Mouse (Mus musculus): ENCODE measurements around the gene Phf11c. TPM values are rescaled to one million over a fixed set of nuclear protein-coding genes. Genes with fewer than 3 reads are reported as not detected.
"Not testable (repeated sequence)": the region's sequence is repeated elsewhere in the genome, so short reads cannot be mapped to it uniquely, and the experiment has no call there.

The Phf11c gene
- polyA plus RNA-seq, 1 experiment from 2014 or later: 1.1 TPM

GRCm38 (mm10) chr14:59433902-59434301 is 38.7 kb upstream of the Phf11c start:
- no peak overlapping the region for H3K9ac ChIP-seq
- H3K4me1 ChIP-seq (ENCODE audit: insufficient read depth): no peaks in the 10 kb centered on the region
- H3K4me2 ChIP-seq: no peak overlapping the region
- no peaks in the 10 kb centered on the region for H3K27me3 ChIP-seq (ENCODE audit: insufficient read depth, low read length)
- no peak overlapping the region for H3K27ac ChIP-seq (ENCODE audit: low read depth)
- no peak for DNase-seq
- 58% methylated on average over 2 of the region's 2 CpGs for WGBS
- H3K36me3 ChIP-seq (ENCODE audit: insufficient read depth): no peaks in the 10 kb centered on the region
- TF ChIP-seq CTCF (IDR thresholded peaks at IDR 0.05; ENCODE audit: low read depth): no peak
- no peak overlapping the region for H3K4me3 ChIP-seq (ENCODE audit: low read depth, low read length)
- ATAC-seq (ENCODE audit: insufficient read depth): no peak
- H3K9me3 ChIP-seq (ENCODE audit: low read depth, low read length): no peaks in the 10 kb centered on the region

- 67% methylated on average over 1 of the region's 1 CpGs for WGBS
Measured at GRCm38 (mm10) chr14:59430556-59430955, 35.4 kb upstream of the Phf11c start.

GRCm38 (mm10) chr14:59422912-59423663 is 27.9 kb upstream of the Phf11c start:
- ATAC-seq (ENCODE audit: insufficient read depth) (no peak), DNase-seq (no peak)
- H3K4me2 ChIP-seq: no peak overlapping the region
- H3K4me3 ChIP-seq (ENCODE audit: low read depth, low read length): no peak overlapping the region
- peaks cover 5% of the 10 kb centered on the region; the same call in 1 of the 2 replicates for H3K36me3 ChIP-seq (ENCODE audit: insufficient read depth)
- no peak overlapping the region for H3K27ac ChIP-seq (ENCODE audit: low read depth)
- H3K4me1 ChIP-seq (ENCODE audit: insufficient read depth): no peaks in the 10 kb centered on the region
- TF ChIP-seq CTCF (IDR thresholded peaks at IDR 0.05; ENCODE audit: low read depth): no peak
- WGBS: 82% methylated on average over 11 of the region's 11 CpGs
- H3K9ac ChIP-seq: no peak overlapping the region
- no peaks in the 10 kb centered on the region for H3K9me3 ChIP-seq (ENCODE audit: low read depth, low read length)
- no peaks in the 10 kb centered on the region for H3K27me3 ChIP-seq (ENCODE audit: insufficient read depth, low read length)

More at GRCm38 (mm10) chr14:59430556-59430955, 35.4 kb upstream of the Phf11c start:
- no peak for TF ChIP-seq CTCF (IDR thresholded peaks at IDR 0.05; ENCODE audit: low read depth)
- Histone ChIP-seq H3K9me3 (ENCODE audit: low read depth, low read length) (no peaks in the 10 kb centered on the region), H3K4me3 (ENCODE audit: low read depth, low read length) (no peak overlapping the region), H3K27ac (ENCODE audit: low read depth) (no peak overlapping the region), H3K27me3 (ENCODE audit: insufficient read depth, low read length) (no peaks in the 10 kb centered on the region), H3K4me2 (no peak overlapping the region), H3K36me3 (ENCODE audit: insufficient read depth) (no peaks in the 10 kb centered on the region), H3K4me1 (ENCODE audit: insufficient read depth) (no peaks in the 10 kb centered on the region), H3K9ac (no peak overlapping the region)
- DNase-seq (no peak), ATAC-seq (ENCODE audit: insufficient read depth) (no peak)

GRCm38 (mm10) chr14:59418171-59418570 is 23.0 kb upstream of the Phf11c start:
- peaks cover 28% of the 10 kb centered on the region for H3K36me3 ChIP-seq (ENCODE audit: insufficient read depth)
- H3K9me3 ChIP-seq (ENCODE audit: low read depth, low read length): no peaks in the 10 kb centered on the region
- TF ChIP-seq CTCF (IDR thresholded peaks at IDR 0.05; ENCODE audit: low read depth): no peak
- no peak overlapping the region for H3K4me3 ChIP-seq (ENCODE audit: low read depth, low read length)
- no peak overlapping the region for H3K4me2 ChIP-seq
- 84% methylated on average over 4 of the region's 4 CpGs for WGBS
- no peak overlapping the region for H3K27ac ChIP-seq (ENCODE audit: low read depth)
- DNase-seq (no peak), ATAC-seq (ENCODE audit: insufficient read depth) (no peak)
- H3K27me3 ChIP-seq (ENCODE audit: insufficient read depth, low read length): no peaks in the 10 kb centered on the region
- H3K4me1 ChIP-seq (ENCODE audit: insufficient read depth): no peaks in the 10 kb centered on the region
- H3K9ac ChIP-seq: no peak overlapping the region

GRCm38 (mm10) chr14:59414979-59415378 is 19.8 kb upstream of the Phf11c start:
- not testable (repeated sequence) for H3K9ac ChIP-seq; H3K4me1 ChIP-seq (ENCODE audit: insufficient read depth); DNase-seq; H3K4me3 ChIP-seq (ENCODE audit: low read depth, low read length); H3K4me2 ChIP-seq; H3K9me3 ChIP-seq (ENCODE audit: low read depth, low read length); H3K27me3 ChIP-seq (ENCODE audit: insufficient read depth, low read length); ATAC-seq (ENCODE audit: insufficient read depth); H3K27ac ChIP-seq (ENCODE audit: low read depth)
- WGBS: 93% methylated on average over 2 of the region's 2 CpGs
- H3K36me3 ChIP-seq (ENCODE audit: insufficient read depth): peaks cover 28% of the 10 kb centered on the region

GRCm38 (mm10) chr14:59396999-59397398 is 1.8 kb upstream of the Phf11c start:
- 0 out of 2 replicates have a peak, but pooled peaks cover 3% of the 10 kb centered on the region for H3K36me3 ChIP-seq (ENCODE audit: insufficient read depth)
- 83% methylated on average over 2 of the region's 2 CpGs for WGBS
- H3K27ac ChIP-seq (ENCODE audit: low read depth): no peak overlapping the region
- no peak overlapping the region for H3K9ac ChIP-seq
- DNase-seq (no peak), ATAC-seq (ENCODE audit: insufficient read depth) (no peak)
- H3K4me2 ChIP-seq: no peak overlapping the region
- H3K4me3 ChIP-seq (ENCODE audit: low read depth, low read length): no peak overlapping the region
- no peaks in the 10 kb centered on the region for H3K9me3 ChIP-seq (ENCODE audit: low read depth, low read length)
- H3K27me3 ChIP-seq (ENCODE audit: insufficient read depth, low read length): no peaks in the 10 kb centered on the region
- no peaks in the 10 kb centered on the region for H3K4me1 ChIP-seq (ENCODE audit: insufficient read depth)
- TF ChIP-seq CTCF (IDR thresholded peaks at IDR 0.05; ENCODE audit: low read depth): no peak

GRCm38 (mm10) chr14:59390181-59390580 is 5.0 kb downstream of the Phf11c start:
- DNase-seq (peak; percentile 2), ATAC-seq (ENCODE audit: insufficient read depth) (peak; percentile 52; the same call in 1 of the 2 replicates)
- not testable (repeated sequence) for H3K9ac ChIP-seq; H3K27me3 ChIP-seq (ENCODE audit: insufficient read depth, low read length); H3K27ac ChIP-seq (ENCODE audit: low read depth); H3K36me3 ChIP-seq (ENCODE audit: insufficient read depth); H3K4me3 ChIP-seq (ENCODE audit: low read depth, low read length); H3K4me2 ChIP-seq; H3K9me3 ChIP-seq (ENCODE audit: low read depth, low read length); H3K4me1 ChIP-seq (ENCODE audit: insufficient read depth)
- 18% methylated on average over 4 of the region's 4 CpGs for WGBS
- TF ChIP-seq CTCF (IDR thresholded peaks at IDR 0.05; ENCODE audit: low read depth): peak; percentile 39

Measured in lung, embryonic 14.5 days (tissue).